Mouse (Mus musculus) ovary, postnatal 14 days (tissue): ENCODE data around the gene Olfr543.
A peak's percentile ranks its signal among the peaks of the same experiment; 100 is the strongest.

Source experiments
- DNase-seq: peaks from one replicate; pipeline ENCODE4 v3.0.0; 2022; ENCODE audit warnings: low spot score

Olfr543 gene

GRCm38 (mm10) chr7:102476601-102477000 is 4.9 kb downstream of the Olfr543 start:
- no peak for DNase-seq

DNA sequence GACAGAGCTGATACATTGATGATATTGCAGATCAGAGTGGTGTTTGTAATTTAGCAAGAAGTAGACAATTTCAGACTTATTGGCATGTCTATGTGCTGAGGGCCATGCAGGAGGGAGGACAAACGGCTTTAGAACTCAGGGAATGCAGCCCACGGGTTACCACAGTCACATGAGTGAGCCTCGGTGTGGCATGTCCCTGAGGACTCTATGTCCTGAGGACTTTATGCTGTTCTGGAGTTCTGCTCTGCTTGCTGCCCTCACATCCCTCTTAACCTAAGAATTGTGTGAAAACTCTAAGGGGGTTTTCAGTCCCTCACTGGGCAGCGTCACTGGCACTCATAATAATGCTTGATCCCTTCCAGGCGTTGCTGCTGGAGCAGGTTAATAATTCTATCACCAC is 8.8 kb downstream of the Olfr543 start:
- DNase-seq: no peak

DNA sequence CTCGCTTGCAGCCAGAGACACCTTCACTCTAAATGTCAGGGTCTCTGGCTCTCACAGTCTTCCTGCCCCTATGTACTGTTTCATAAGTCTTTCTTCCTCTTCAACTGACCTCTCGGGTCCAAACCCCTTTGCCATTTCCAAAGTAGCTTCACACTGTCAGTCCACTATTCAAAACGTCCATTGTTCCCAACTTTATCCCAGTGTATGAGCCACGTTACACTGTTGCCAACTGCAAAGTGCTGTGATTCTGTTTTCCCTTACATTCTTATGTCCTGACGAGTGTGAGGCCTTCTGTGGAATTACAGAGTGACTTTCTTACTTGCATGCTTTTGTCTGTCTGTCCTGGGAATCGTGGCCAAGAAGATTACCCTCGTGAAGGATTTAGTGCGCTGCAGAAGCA is 13.9 kb downstream of the Olfr543 start:
- no peak for DNase-seq

DNA sequence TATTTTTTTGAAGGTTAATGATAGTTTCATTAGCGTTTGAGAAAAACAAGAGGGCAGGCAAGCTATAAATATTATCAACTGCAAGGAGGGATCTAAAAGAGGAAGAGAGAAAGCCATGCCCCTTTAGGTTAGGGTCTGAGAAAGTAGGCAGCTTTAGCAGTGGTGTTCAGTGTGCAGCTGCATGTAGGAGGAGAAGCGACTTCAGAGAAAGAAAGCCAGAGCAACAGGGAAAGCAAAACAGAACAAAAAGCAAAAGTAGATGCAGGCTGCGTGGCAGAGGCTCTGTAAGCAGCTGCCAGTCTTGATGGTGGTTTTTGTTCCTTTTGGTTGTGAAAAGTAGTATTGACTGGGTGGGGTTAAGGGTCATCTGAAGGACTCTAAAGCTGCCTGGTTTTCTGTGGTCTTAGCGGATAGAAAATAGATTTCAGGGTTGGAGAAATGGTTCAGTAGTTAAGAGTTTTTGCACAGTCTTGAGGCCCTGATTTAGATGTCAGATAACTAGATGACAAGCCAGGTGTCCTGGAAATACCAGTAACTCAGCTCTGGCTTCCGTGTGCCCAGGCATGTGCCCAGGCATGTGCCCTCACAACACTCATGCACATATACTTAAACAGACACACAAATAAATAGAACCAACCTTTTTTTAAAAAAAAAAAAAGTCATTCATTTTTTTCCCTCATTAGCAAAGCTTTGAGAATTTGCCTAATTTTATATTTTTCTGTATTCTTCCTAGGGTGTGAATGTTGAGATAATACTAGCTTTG is 22.7 kb downstream of the Olfr543 start:
- DNase-seq: no peak

GRCm38 (mm10) chr7:102446438-102446837 is 35.0 kb downstream of the Olfr543 start:
- DNase-seq: no peak

GRCm38 (mm10) chr7:102444301-102444700 is 37.2 kb downstream of the Olfr543 start:
- no peak for DNase-seq

GRCm38 (mm10) chr7:102442432-102442831 is 39.0 kb downstream of the Olfr543 start:
- DNase-seq: no peak

DNA sequence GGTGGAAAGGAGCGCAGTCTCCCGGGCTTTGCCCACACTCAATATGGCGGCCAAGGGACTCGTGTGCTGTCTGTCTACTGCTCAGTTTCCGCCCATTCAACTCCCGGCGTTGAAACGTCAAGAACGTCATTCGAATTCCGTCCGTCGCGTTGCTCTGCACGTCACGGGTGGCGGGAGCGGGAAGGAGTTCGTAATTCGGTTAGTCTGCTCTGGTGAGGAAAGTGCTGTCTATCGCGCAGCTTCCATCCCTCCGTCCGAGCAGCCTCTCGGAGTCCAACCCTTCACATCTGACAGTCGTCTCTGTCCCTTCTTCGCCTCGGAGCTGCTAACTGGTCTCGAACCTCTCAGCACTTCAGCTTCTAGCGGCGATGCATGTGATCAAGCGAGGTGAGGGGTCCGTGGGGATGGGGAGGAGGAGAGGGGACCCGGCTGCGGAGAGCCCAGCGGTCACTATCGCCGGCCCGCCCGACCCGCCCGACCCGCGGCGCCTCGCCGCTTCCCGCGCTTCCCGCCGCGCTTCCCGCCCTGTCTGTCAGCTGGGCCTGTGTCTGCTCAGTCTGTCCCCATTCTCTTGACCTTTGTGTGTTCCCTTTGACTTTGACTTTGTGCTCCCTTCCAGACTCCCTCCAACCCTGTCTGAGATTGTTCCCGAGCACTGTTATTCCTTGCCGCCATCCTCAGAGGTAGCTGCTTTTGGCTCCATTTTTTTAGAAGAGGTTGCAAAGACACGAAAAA is 39.7 kb downstream of the Olfr543 start, which contains the start of gene Rrm1:
Rrm1 (plus strand) TSS at position 39 of the 735 bp plus-strand sequence.
- DNase-seq: peak; percentile 93

- no peak for DNase-seq
Measured at GRCm38 (mm10) chr7:102440822-102441656, 40.4 kb downstream of the Olfr543 start.

DNA sequence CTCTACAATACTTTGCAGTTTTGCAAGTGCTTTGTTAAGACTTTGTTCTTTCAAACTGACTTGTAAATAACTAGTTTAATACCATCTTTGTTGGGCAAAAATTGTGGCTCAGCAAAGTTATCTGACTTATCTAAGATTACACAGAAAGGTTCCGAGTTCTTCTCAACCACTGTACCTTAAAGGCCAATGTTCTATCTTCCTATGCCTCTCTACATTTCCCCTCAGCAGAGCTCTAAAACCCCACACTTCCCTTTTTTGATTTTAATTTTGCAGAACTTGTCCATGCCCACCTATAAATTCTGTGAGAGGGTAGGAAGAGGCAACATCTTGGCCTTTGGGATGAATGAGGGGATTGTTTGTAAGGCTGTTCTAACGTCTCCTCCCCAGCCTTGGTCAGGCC is 47.1 kb downstream of the Olfr543 start:
- no peak for DNase-seq
